Mouse (Mus musculus) embryonic facial prominence, embryonic 14.5 days (tissue): ENCODE results near the gene Cd4. TPM values are rescaled to one million over a fixed set of nuclear protein-coding genes. Genes with fewer than 3 reads are reported as not detected.

Experiments
- polyA plus RNA-seq: library from polyadenylated mRNA; unstranded; fragments of >200 nt; fragmentation: Nextera tagmentation; extraction: Ambion mirVana; gene quantifications from 2 replicates; pipeline ENCODE4 v1.2.1, GENCODE M21; 2014

Cd4 gene
- polyA plus RNA-seq, 1 experiment from 2014 or later: 0.25 TPM

Other genes starting within 250 kb of the Cd4 start
- gene Lpcat3, start 225.2 kb downstream of the Cd4 start, polyA plus RNA-seq: 46.2 and 48.1 TPM in 2 replicates
- gene Emg1, start 176.0 kb downstream of the Cd4 start, polyA plus RNA-seq: 172 and 175 TPM in 2 replicates
- gene Phb2, start 175.9 kb downstream of the Cd4 start, polyA plus RNA-seq: 286 and 299 TPM in 2 replicates
- 14.3 and 16.1 TPM in 2 replicates for gene Ptpn6, start 149.5 kb downstream of the Cd4 start, polyA plus RNA-seq
- gene Grcc10, start 146.8 kb downstream of the Cd4 start, polyA plus RNA-seq: 392 and 415 TPM in 2 replicates
- gene Gm45234, start 132.2 kb downstream of the Cd4 start, polyA plus RNA-seq: not detected in 2 replicates
- 13.8 and 14.9 TPM in 2 replicates for gene Atn1, start 131.7 kb downstream of the Cd4 start, polyA plus RNA-seq
- gene Eno2, start 118.5 kb downstream of the Cd4 start, polyA plus RNA-seq: 10.4 and 11.2 TPM in 2 replicates
- gene Lrrc23, start 108.5 kb downstream of the Cd4 start, polyA plus RNA-seq: 1.9 and 13.2 TPM in 2 replicates
- gene Spsb2, start 79.6 kb downstream of the Cd4 start, polyA plus RNA-seq: 9.1 and 10.0 TPM in 2 replicates
- gene Tpi1, start 73.9 kb downstream of the Cd4 start, polyA plus RNA-seq: 861 and 874 TPM in 2 replicates
- gene Usp5, start 58.7 kb downstream of the Cd4 start, polyA plus RNA-seq: 110 and 131 TPM in 2 replicates
- 107 and 131 TPM in 2 replicates for gene Cdca3, start 58.7 kb downstream of the Cd4 start, polyA plus RNA-seq
- gene Gnb3, start 47.9 kb downstream of the Cd4 start, polyA plus RNA-seq: 2.9 and 3.5 TPM in 2 replicates
- gene P3h3, start 30.5 kb downstream of the Cd4 start, polyA plus RNA-seq: 49.5 and 57.0 TPM in 2 replicates
- gene Gpr162, start 24.2 kb downstream of the Cd4 start, polyA plus RNA-seq: 0.95 and 1.5 TPM in 2 replicates
- 1.9 and 2.4 TPM in 2 replicates for gene Lag3, start 23.5 kb upstream of the Cd4 start, polyA plus RNA-seq
- 255 and 263 TPM in 2 replicates for gene Ptms, start 31.9 kb upstream of the Cd4 start, polyA plus RNA-seq
- 346 and 352 TPM in 2 replicates for gene Mlf2, start 43.2 kb upstream of the Cd4 start, polyA plus RNA-seq
- 138 and 141 TPM in 2 replicates for gene Cops7a, start 77.3 kb upstream of the Cd4 start, polyA plus RNA-seq
- gene Pianp, start 108.5 kb upstream of the Cd4 start, polyA plus RNA-seq: 5.0 and 7.2 TPM in 2 replicates
- 10.4 and 11.9 TPM in 2 replicates for gene Zfp384, start 120.9 kb upstream of the Cd4 start, polyA plus RNA-seq
- gene Ing4, start 151.5 kb upstream of the Cd4 start, polyA plus RNA-seq: 99.0 and 112 TPM in 2 replicates
- 8.3 and 9.9 TPM in 2 replicates for gene Acrbp, start 161.5 kb upstream of the Cd4 start, polyA plus RNA-seq
- gene Lpar5, start 179.7 kb upstream of the Cd4 start, polyA plus RNA-seq: 1.1 and 1.4 TPM in 2 replicates
- gene Chd4, start 207.8 kb upstream of the Cd4 start, polyA plus RNA-seq: 70.1 and 73.5 TPM in 2 replicates
- 56.4 and 60.4 TPM in 2 replicates for gene Nop2, start 243.7 kb upstream of the Cd4 start, polyA plus RNA-seq